Mouse (Mus musculus) MN1 (cell line): ENCODE results near the gene Slc35b4.

Experiments used
- DNase-seq: peaks from one replicate; pipeline ENCODE4 v3.0.0-alpha.2; 2016; ENCODE audit warnings: low spot score

The Slc35b4 gene

DNA sequence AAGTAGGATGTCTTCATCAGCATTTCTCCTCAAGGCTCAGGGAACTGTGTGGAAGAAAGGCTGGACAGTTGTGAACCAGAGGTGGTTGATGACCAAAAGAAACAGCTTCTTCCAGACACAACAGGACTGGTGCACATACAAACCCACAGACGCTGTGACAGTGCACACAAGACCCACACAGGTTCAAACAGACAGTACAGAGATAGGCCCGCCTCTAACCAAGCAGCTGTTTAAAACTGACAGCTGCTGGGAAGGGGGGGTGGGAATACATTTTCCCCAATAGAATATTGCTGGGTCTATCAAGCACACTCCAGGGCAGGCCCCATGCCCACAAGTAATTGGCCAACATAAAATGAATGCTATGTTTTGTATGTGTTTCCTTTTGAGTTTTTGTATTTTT, 52.5 kb downstream of the Slc35b4 start:
- no peak for DNase-seq

DNA sequence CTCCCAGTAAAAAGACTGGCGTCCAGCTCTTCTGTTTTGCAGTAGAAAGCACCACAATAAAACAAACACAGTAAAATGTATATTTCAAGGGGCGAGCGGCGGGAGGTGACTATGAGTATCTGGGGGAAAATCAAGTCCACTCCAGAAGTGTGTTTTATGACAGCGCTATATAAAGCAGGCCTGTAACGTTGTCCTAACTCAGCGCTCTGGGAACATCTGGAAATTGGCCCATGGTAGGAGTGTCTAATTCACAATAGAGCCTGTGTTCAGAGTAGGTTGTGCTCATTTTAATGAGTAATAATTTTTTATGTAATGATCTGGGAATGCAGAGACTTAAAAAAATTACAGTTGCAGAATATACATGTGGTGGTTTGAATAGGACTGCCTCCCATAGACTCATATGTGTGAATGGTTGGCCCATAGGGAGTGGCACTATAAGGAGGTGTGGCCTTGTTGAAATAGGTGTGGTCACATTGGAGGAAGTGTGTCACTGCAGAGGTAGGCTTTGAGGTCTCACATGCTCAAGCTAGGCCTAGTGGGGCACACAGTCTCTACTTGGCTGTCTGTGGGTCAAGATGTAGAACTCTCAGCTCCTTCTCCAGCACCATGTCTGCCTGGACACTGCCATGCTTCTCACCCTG, 60.0 kb downstream of the Slc35b4 start:
- no peak for DNase-seq

DNA sequence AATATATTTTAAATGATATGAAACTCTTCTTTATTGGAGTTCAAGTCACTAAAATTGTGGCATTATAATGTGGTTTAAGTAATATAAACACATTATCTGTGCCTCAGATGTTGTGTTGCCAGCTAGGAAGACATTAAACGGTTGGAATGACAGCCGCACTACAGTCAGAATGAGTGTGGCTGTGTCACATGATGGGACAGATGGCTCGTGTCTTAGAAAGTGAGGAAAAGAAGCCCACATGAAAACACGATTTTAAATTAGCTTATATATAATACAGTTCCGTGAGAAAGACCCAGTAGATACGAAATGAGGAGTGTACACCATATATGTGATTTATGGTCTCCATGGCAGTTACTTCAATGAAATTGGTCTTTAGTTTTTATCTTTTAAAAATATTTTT, 65.5 kb downstream of the Slc35b4 start:
- DNase-seq, result no peak

DNA sequence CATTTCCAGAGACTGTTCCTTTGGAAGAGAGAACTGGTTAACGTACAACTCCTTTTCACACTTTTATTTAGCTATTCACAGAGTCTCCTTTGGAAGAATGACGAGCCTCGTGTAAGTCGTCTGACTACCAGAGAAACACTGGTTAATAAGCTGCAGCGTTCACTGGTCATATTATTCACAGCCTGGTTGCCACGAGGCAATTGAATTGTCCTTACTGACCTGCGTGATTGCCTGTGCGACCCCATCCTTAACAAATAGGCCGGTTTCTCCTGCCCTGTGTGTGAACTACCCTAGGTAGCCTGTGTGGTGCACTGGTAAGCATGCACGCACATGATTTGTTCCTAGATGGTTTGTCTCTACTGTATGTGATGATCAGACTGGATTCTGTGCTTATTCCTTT, 66.3 kb downstream of the Slc35b4 start:
- DNase-seq, result no peak
